ENCODE assay signal across 22 mouse cellular contexts in the genomic region with DNA sequence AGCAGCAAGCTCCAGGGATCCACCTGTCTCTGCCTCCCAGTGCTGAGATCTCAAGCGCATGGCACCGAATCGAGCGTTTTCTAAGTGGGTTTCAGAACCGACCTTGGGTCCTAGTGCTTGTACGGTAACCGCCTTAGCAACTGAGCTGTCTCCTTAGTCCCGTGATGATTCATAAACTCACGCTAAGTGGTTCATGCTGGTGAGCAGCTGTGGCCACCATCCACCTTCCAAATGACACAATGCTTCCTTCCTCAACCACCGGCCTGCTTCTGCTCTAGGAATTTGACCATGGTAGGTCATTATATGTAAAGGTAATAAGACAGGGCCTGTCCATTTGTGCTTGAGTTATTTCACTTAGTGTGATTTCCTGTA. TPM values are rescaled to one million over a fixed set of nuclear protein-coding genes. Genes with fewer than 3 reads are reported as not detected.
A peak's percentile ranks its signal among the peaks of the same experiment; 100 is the strongest.
DNase-seq lines count a peak whose midpoint lies in the region; ATAC-seq lines count a peak whose summit lies in the region.
"Had no signal": no experiment of that assay in that cellular context is flagged by ENCODE, and none has a peak within 500 bp of the region (broad histone marks: within the 10 kb centered on the region; RNA-seq: fewer than 3 reads in every experiment).

No protein-coding gene starts in this region.

- peak; percentile 33 for DNase-seq in 416B (ENCODE audit: low read depth)
- DNase-seq in A20 (ENCODE audit: low read depth, low spot score), result peak; percentile 51
- DNase-seq in brain, adult 2 months (ENCODE audit: low read depth, low spot score), result peak; percentile 25
- no peak for DNase-seq in cerebellum, adult 18-20 months
- DNase-seq in thymus, adult 18-20 months, result no peak
- DNase-seq: adrenal gland, adult 2 months; adrenal gland, postnatal 14 days; B cell, adult 2 months; cerebellum, adult 2 months; cerebellum, adult 9-11 months; cerebellum, postnatal 25 days; gastrocnemius, postnatal 10 days; gastrocnemius, postnatal 36 days; heart, adult 11 months had no signal

- peak; percentile 71 for ATAC-seq in megakaryocyte progenitor cell, adult 5-6 weeks (replicated peaks; ENCODE audit: poor library complexity)
- ATAC-seq: forebrain, embryonic 13.5 days had no signal

RNA-seq across cellular contexts. Expression of gene Gpr12, which starts 12.4 kb away (rescaled TPM):
- total RNA-seq in megakaryocyte progenitor cell, adult 5-6 weeks (2015), result not detected in 2 replicates
- total RNA-seq in megakaryocyte progenitor cell, adult 5-6 weeks (2017), result not detected in 2 replicates
- total RNA-seq: adrenal gland, adult 2 months; gastrocnemius, adult 18-20 months; gastrocnemius, postnatal 36 days; heart, adult 8-10 months; hematopoietic stem cell, adult 5-6 weeks; MEL had no signal

RNA-seq across cellular contexts. Expression of gene Gm3415, which starts 41.6 kb away (rescaled TPM):
- total RNA-seq in megakaryocyte progenitor cell, adult 5-6 weeks (2015), result not detected in 2 replicates
- not detected in 2 replicates for total RNA-seq in megakaryocyte progenitor cell, adult 5-6 weeks (2017)
- total RNA-seq: adrenal gland, adult 2 months; adrenal gland, postnatal 14 days; adrenal gland, postnatal 4 days; gastrocnemius, adult 18-20 months; gastrocnemius, postnatal 10 days; gastrocnemius, postnatal 36 days; heart, adult 8-10 months; heart, postnatal 25 days; hematopoietic stem cell, adult 5-6 weeks; MEL had no signal

Comparison
In these comparisons a context has a peak if more than half of its experiments do, and no peak if none do; other contexts are left out.
1. DNase-seq: peak in 416B (single experiment), A20 (single experiment) and brain, adult 2 months (single experiment); none in cerebellum, adult 18-20 months (0 of 2) and thymus, adult 18-20 months (0 of 2).